Mouse (Mus musculus): ENCODE measurements at regions not wholly inside any gene's neighbourhood (a gene's known extent, or its start where the extent isn't known, plus 50 kb on each side); places are given as distances from the start of the nearest gene placed in this dataset.

GRCm38 (mm10) chr4:33594997-33595657 lies 285.0 kb downstream of the Rngtt start:
- DNase-seq (ENCODE audit: low read depth, low spot score) = no peak

- no peak for DNase-seq (ENCODE audit: low read depth, low spot score)
These were observed 285.7 kb downstream of the Rngtt start for GRCm38 (mm10) chr4:33595763-33596162.

GRCm38 (mm10) chr4:33599966-33600365 lies 289.9 kb downstream of the Rngtt start:
- no peak for DNase-seq (ENCODE audit: low read depth, low spot score)

- no peak for DNase-seq (ENCODE audit: low read depth, low spot score)
These were observed 290.7 kb downstream of the Rngtt start for GRCm38 (mm10) chr4:33600805-33601204.

- no peak for DNase-seq (ENCODE audit: low read depth, low spot score)
These were observed 294.5 kb downstream of the Rngtt start for GRCm38 (mm10) chr4:33604636-33605035.

- no peak for DNase-seq (ENCODE audit: low read depth, low spot score)
These were observed 284.4 kb upstream of the Cnr1 start for GRCm38 (mm10) chr4:33639821-33640575.

GRCm38 (mm10) chr4:33640576-33641255 lies 283.7 kb upstream of the Cnr1 start:
- DNase-seq (ENCODE audit: low read depth, low spot score) = no peak

- DNase-seq (ENCODE audit: low read depth, low spot score) = no peak
These were observed 282.5 kb upstream of the Cnr1 start for GRCm38 (mm10) chr4:33641883-33642282.

GRCm38 (mm10) chr4:33642526-33642925 lies 281.9 kb upstream of the Cnr1 start:
- no peak for DNase-seq (ENCODE audit: low read depth, low spot score)

GRCm38 (mm10) chr4:33645217-33645616 lies 279.2 kb upstream of the Cnr1 start:
- no peak for DNase-seq (ENCODE audit: low read depth, low spot score)

GRCm38 (mm10) chr4:33651292-33651691 lies 273.1 kb upstream of the Cnr1 start:
- DNase-seq (ENCODE audit: low read depth, low spot score) = no peak

GRCm38 (mm10) chr4:33659766-33660165 lies 264.6 kb upstream of the Cnr1 start:
- DNase-seq (ENCODE audit: low read depth, low spot score) = no peak

- DNase-seq (ENCODE audit: low read depth, low spot score) = no peak
These were observed 263.8 kb upstream of the Cnr1 start for GRCm38 (mm10) chr4:33660553-33660952.

- DNase-seq (ENCODE audit: low read depth, low spot score) = no peak
These were observed 262.5 kb upstream of the Cnr1 start for GRCm38 (mm10) chr4:33661862-33662261.

- no peak for DNase-seq (ENCODE audit: low read depth, low spot score)
These were observed 261.4 kb upstream of the Cnr1 start for GRCm38 (mm10) chr4:33662965-33663364.

- no peak for DNase-seq (ENCODE audit: low read depth, low spot score)
These were observed 260.5 kb upstream of the Cnr1 start for GRCm38 (mm10) chr4:33663616-33664473.

GRCm38 (mm10) chr4:33664474-33664822 lies 259.9 kb upstream of the Cnr1 start:
- DNase-seq (ENCODE audit: low read depth, low spot score) = no peak

- no peak for DNase-seq (ENCODE audit: low read depth, low spot score)
These were observed 259.0 kb upstream of the Cnr1 start for GRCm38 (mm10) chr4:33665250-33665873.

- no peak for DNase-seq (ENCODE audit: low read depth, low spot score)
These were observed 256.0 kb upstream of the Cnr1 start for GRCm38 (mm10) chr4:33668431-33668830.

- no peak for DNase-seq (ENCODE audit: low read depth, low spot score)
These were observed 249.3 kb upstream of the Cnr1 start for GRCm38 (mm10) chr4:33675044-33675443.

- DNase-seq (ENCODE audit: low read depth, low spot score) = no peak
These were observed 245.0 kb upstream of the Cnr1 start for GRCm38 (mm10) chr4:33679351-33679750.

Data from WW6 (cell line).